ENCODE assay signal across 11 mouse cellular contexts in the genomic region with DNA sequence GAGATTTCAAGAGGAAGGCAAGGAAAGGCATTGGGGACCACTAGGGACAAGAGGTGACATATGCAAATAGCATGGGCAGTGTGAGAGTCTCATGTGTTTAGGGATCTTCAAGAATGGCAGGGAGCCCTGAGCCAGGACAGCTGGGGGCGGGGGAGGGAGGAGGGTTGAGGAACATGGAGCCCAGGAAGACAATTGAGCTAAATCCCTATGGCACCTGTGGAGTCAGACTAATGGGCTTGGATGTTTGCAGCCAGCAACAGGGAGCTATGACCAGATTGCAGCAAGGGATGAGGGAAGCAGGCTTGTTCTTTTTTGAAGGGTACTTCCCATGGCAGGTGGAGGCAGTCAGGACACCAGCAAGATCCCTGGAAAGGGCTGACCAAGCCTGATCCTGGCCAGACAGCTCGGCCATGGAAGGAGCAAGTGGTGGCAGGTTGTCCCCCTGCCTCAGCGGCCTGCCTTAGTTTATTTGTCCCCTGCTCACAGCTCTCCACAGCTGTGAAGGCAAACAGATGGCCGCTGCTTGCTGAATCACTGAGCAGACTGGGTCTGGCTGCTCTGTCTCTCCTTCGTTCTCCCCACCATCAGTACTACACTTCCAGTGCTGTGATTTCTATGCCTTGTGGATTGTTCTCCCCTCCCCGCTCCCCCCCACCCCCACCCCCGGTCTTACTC.
DNase-seq lines count a peak whose midpoint lies in the region; ATAC-seq lines count a peak whose summit lies in the region.
"Had no signal": no experiment of that assay in that cellular context is flagged by ENCODE, and none has a peak within 500 bp of the region (broad histone marks: within the 10 kb centered on the region; RNA-seq: fewer than 3 reads in every experiment).

No protein-coding gene starts in this region.

- ATAC-seq in hindbrain, embryonic 13.5 days (ENCODE audit: low FRiP score): 0 out of 2 replicates have a peak, but pooled peaks have one; percentile 46
- 0 out of 2 replicates have a peak, but pooled peaks have one; percentile 42 for ATAC-seq in midbrain, embryonic 15.5 days (replicated peaks)

- H3K9ac ChIP-seq in hindbrain, embryonic 13.5 days: no peak overlapping the region
- H3K9ac ChIP-seq in midbrain, embryonic 15.5 days: no peak overlapping the region
- H3K9ac ChIP-seq: lung, embryonic 14.5 days had no signal

- no peak overlapping the region for H3K4me2 ChIP-seq in hindbrain, embryonic 13.5 days
- no peak overlapping the region for H3K4me2 ChIP-seq in midbrain, embryonic 15.5 days
- H3K4me2 ChIP-seq: lung, embryonic 14.5 days had no signal

- peak overlapping the region; percentile 8; the same call in 1 of the 2 replicates for H3K4me3 ChIP-seq in heart, embryonic 10.5 days
- no peak overlapping the region for H3K4me3 ChIP-seq in hindbrain, embryonic 13.5 days
- H3K4me3 ChIP-seq in midbrain, embryonic 15.5 days: no peak overlapping the region
- H3K4me3 ChIP-seq: left cerebral cortex, adult 2 months had no signal

- peaks cover 49% of the 10 kb centered on the region for H3K4me1 ChIP-seq in heart, embryonic 10.5 days
- H3K4me1 ChIP-seq in hindbrain, embryonic 13.5 days (replicated peaks): peaks cover 21% of the 10 kb centered on the region
- peaks cover 18% of the 10 kb centered on the region for H3K4me1 ChIP-seq in midbrain, embryonic 15.5 days

- H3K27ac ChIP-seq in heart, embryonic 10.5 days: peak overlapping the region; percentile 45
- H3K27ac ChIP-seq in hindbrain, embryonic 13.5 days: peak overlapping the region; percentile 31; the same call in 1 of the 2 replicates
- peak overlapping the region; percentile 28; the same call in 1 of the 2 replicates for H3K27ac ChIP-seq in midbrain, embryonic 15.5 days
- H3K27ac ChIP-seq: left cerebral cortex, adult 2 months had no signal

- intact Hi-C loops in heart, postnatal 36 days (cut with DNase I): no loop called here
- intact Hi-C loops in left cerebral cortex, postnatal 14 days (cut with DNase I): no loop called here

- H3K9me3 ChIP-seq in heart, embryonic 10.5 days: no peaks in the 10 kb centered on the region
- no peaks in the 10 kb centered on the region for H3K9me3 ChIP-seq in hindbrain, embryonic 13.5 days
- H3K9me3 ChIP-seq in midbrain, embryonic 15.5 days: no peaks in the 10 kb centered on the region

- peaks cover 5% of the 10 kb centered on the region; the same call in 1 of the 2 replicates for H3K27me3 ChIP-seq in heart, embryonic 10.5 days (ENCODE audit: insufficient read depth, poor library complexity, severe bottlenecking)
- 0 out of 2 replicates have a peak, but pooled peaks cover 6% of the 10 kb centered on the region for H3K27me3 ChIP-seq in hindbrain, embryonic 13.5 days
- peaks cover 8% of the 10 kb centered on the region; the same call in 1 of the 2 replicates for H3K27me3 ChIP-seq in midbrain, embryonic 15.5 days (replicated peaks)

- no peaks in the 10 kb centered on the region for H3K36me3 ChIP-seq in heart, embryonic 10.5 days
- H3K36me3 ChIP-seq in hindbrain, embryonic 13.5 days: no peaks in the 10 kb centered on the region
- H3K36me3 ChIP-seq in midbrain, embryonic 15.5 days (replicated peaks): no peaks in the 10 kb centered on the region

- whole genome bisulfite sequencing in heart, embryonic 10.5 days: 33% methylated on average over 7 of the region's 7 CpGs
- 27% methylated on average over 7 of the region's 7 CpGs for WGBS in hindbrain, embryonic 13.5 days
- WGBS in midbrain, embryonic 15.5 days: 23% methylated on average over 7 of the region's 7 CpGs

- DNase-seq in heart, embryonic 10.5 days (ENCODE audit: low spot score): no peak
- DNase-seq in heart, postnatal 36 days: no peak
- peak; percentile 35 for DNase-seq in embryo, embryonic 10 days (ENCODE audit: low spot score)
- DNase-seq in left cerebral cortex, postnatal 14 days (ENCODE audit: low spot score in 2 of 2): no peak
- DNase-seq in left cerebral cortex, adult 8-10 months (ENCODE audit: low spot score in 2 of 2): no peak
- DNase-seq in lung, adult 18-20 months: no peak
- DNase-seq: adrenal gland, postnatal 36 days; lung, embryonic 14.5 days had no signal
